ENCODE assay signal across 25 mouse cellular contexts in genomic region chr4:137684830-137685343, GRCm38 (mm10). TPM values are rescaled to one million over a fixed set of nuclear protein-coding genes. Genes with fewer than 3 reads are reported as not detected.
DNase-seq lines count a peak whose midpoint lies in the region; ATAC-seq and TF ChIP-seq lines count a peak whose summit lies in the region.
"Had no signal": no experiment of that assay in that cellular context is flagged by ENCODE, and none has a peak within 500 bp of the region (broad histone marks: within the 10 kb centered on the region; RNA-seq: fewer than 3 reads in every experiment).

No protein-coding gene starts in this region.

- peak; percentile 11 for DNase-seq in 416B (ENCODE audit: low read depth)
- no peak for DNase-seq in CH12.LX (ENCODE audit: extremely low read depth)
- DNase-seq in urinary bladder, postnatal 10 days (ENCODE audit: low spot score): no peak
- DNase-seq in cerebellum, adult 11-12 months: no peak
- DNase-seq: adrenal gland, adult 8-10 months; cerebellum, adult 9-10 months; gastrocnemius, postnatal 25 days; kidney, adult 18-20 months; liver; lung, adult 2 months; right cerebral cortex, adult 18-20 months; spleen, adult 18-20 months; thymus, adult 2 months; thymus, postnatal 36 days had no signal

- dilution Hi-C loops in CH12.LX (cut with MboI; ENCODE audit: extremely low pct_ligation_motif_present, extremely low pct_unique_long_range_greater_than_20kb, low sequenced_read_pairs): no loop called here

- ATAC-seq in intestine, embryonic 16.5 days: 0 out of 2 replicates have a peak, but pooled peaks have one; percentile 12
- ATAC-seq in intestine, embryonic 15.5 days: no peak
- peak; percentile 39; the same call in 1 of the 2 replicates for ATAC-seq in intestine, postnatal 0 days
- ATAC-seq: forebrain, embryonic 13.5 days; hindbrain, embryonic 16.5 days; midbrain, embryonic 15.5 days had no signal

- no peaks in the 10 kb centered on the region for H3K79me2 ChIP-seq in CH12.LX (replicated peaks; ENCODE audit: control insufficient read depth, extremely low read depth, insufficient read depth, poor library complexity, severe bottlenecking)

- no peak overlapping the region for H3K4me2 ChIP-seq in intestine, embryonic 16.5 days (ENCODE audit: low read depth, low read length)
- no peak overlapping the region for H3K4me2 ChIP-seq in intestine, embryonic 15.5 days (replicated peaks)
- no peak overlapping the region for H3K4me2 ChIP-seq in CH12.LX (ENCODE audit: insufficient read depth, low read depth, poor library complexity, severe bottlenecking)
- H3K4me2 ChIP-seq in intestine, postnatal 0 days (replicated peaks; ENCODE audit: low read depth): no peak overlapping the region
- H3K4me2 ChIP-seq: embryonic facial prominence, embryonic 15.5 days; forebrain, embryonic 13.5 days; heart, embryonic 12.5 days; midbrain, embryonic 15.5 days had no signal

- H3K36me3 ChIP-seq in intestine, embryonic 16.5 days (ENCODE audit: control insufficient read depth, insufficient read depth, low read length): no peaks in the 10 kb centered on the region
- H3K36me3 ChIP-seq in intestine, embryonic 15.5 days: no peaks in the 10 kb centered on the region
- H3K36me3 ChIP-seq in CH12.LX (replicated peaks in 1 of 2; ENCODE audit: control insufficient read depth in 1 of 2, insufficient read depth in 1 of 2, low read length in 1 of 2): no peaks in the 10 kb centered on the region
- no peaks in the 10 kb centered on the region for H3K36me3 ChIP-seq in intestine, postnatal 0 days (ENCODE audit: control insufficient read depth, insufficient read depth)
- H3K36me3 ChIP-seq: embryonic facial prominence, embryonic 15.5 days; heart, embryonic 12.5 days; hindbrain, embryonic 10.5 days; midbrain, embryonic 10.5 days; midbrain, embryonic 15.5 days had no signal

- no peak overlapping the region for H3K27ac ChIP-seq in intestine, embryonic 16.5 days (ENCODE audit: low read length)
- no peak overlapping the region for H3K27ac ChIP-seq in intestine, embryonic 15.5 days
- no peak overlapping the region for H3K27ac ChIP-seq in CH12.LX (ENCODE audit: insufficient read depth, low read depth)
- no peak overlapping the region for H3K27ac ChIP-seq in intestine, postnatal 0 days (ENCODE audit: low read depth, low read length)
- H3K27ac ChIP-seq: embryonic facial prominence, embryonic 15.5 days; forebrain, embryonic 13.5 days; hindbrain, embryonic 10.5 days; liver, embryonic 14.5 days; midbrain, embryonic 10.5 days; midbrain, embryonic 15.5 days had no signal

- TF ChIP-seq RAD21 in CH12.LX (IDR thresholded peaks at IDR 0.05; ENCODE audit: low read depth, low read length): no peak

- no peaks in the 10 kb centered on the region for H3K9me3 ChIP-seq in intestine, embryonic 16.5 days (ENCODE audit: control insufficient read depth, low read length)
- no peaks in the 10 kb centered on the region for H3K9me3 ChIP-seq in intestine, embryonic 15.5 days
- H3K9me3 ChIP-seq in CH12.LX (replicated peaks; ENCODE audit: low read length): peaks cover 6% of the 10 kb centered on the region
- H3K9me3 ChIP-seq in intestine, postnatal 0 days (ENCODE audit: control insufficient read depth): no peaks in the 10 kb centered on the region
- H3K9me3 ChIP-seq: embryonic facial prominence, embryonic 15.5 days; forebrain, embryonic 13.5 days; heart, embryonic 12.5 days; hindbrain, embryonic 10.5 days; midbrain, embryonic 10.5 days; midbrain, embryonic 15.5 days had no signal

- WGBS in intestine, embryonic 16.5 days: 24% methylated on average over 9 of the region's 9 CpGs
- WGBS in intestine, embryonic 15.5 days: 21% methylated on average over 9 of the region's 9 CpGs
- 28% methylated on average over 9 of the region's 9 CpGs for WGBS in intestine, postnatal 0 days

- in situ Hi-C loops in CH12.LX (cut with MboI; ENCODE audit: low pct_ligation_motif_present, low pct_unique_long_range_greater_than_20kb, low sequenced_read_pairs): loop anchor here (5.0 kb wide), 1 partner anchor 32 kb away; no protein-coding TSS in a partner anchor

- TF ChIP-seq POLR2A in CH12.LX (IDR thresholded peaks at IDR 0.05; ENCODE audit: low read depth, low read length): no peak

- peaks cover 6% of the 10 kb centered on the region for H3K4me1 ChIP-seq in intestine, embryonic 16.5 days (ENCODE audit: control insufficient read depth, insufficient read depth, low read length)
- H3K4me1 ChIP-seq in intestine, embryonic 15.5 days (replicated peaks): peaks cover 18% of the 10 kb centered on the region
- H3K4me1 ChIP-seq in CH12.LX (ENCODE audit: control insufficient read depth in 1 of 2, insufficient read depth in 2 of 2): peaks cover 0 to 6% of the 10 kb centered on the region in 2 experiments; a peak in 2 of 4 replicates
- H3K4me1 ChIP-seq in intestine, postnatal 0 days (replicated peaks; ENCODE audit: control insufficient read depth, insufficient read depth, low read length): no peaks in the 10 kb centered on the region

- TF ChIP-seq EP300 in CH12.LX (IDR thresholded peaks at IDR 0.05; ENCODE audit: low read length): no peak

- no peak overlapping the region for H3K4me3 ChIP-seq in intestine, embryonic 16.5 days (ENCODE audit: low read length)
- H3K4me3 ChIP-seq in intestine, embryonic 15.5 days (replicated peaks): no peak overlapping the region
- no peak overlapping the region for H3K4me3 ChIP-seq in CH12.LX (replicated peaks in 1 of 3; ENCODE audit: low read depth in 2 of 3, low read length in 2 of 3, poor library complexity in 1 of 3)
- no peak overlapping the region for H3K4me3 ChIP-seq in intestine, postnatal 0 days (ENCODE audit: low read depth, low read length)
- H3K4me3 ChIP-seq: embryonic facial prominence, embryonic 15.5 days; forebrain, embryonic 13.5 days; heart, embryonic 12.5 days; hindbrain, embryonic 10.5 days; midbrain, embryonic 10.5 days; midbrain, embryonic 15.5 days had no signal

- peaks cover 32% of the 10 kb centered on the region for H3K27me3 ChIP-seq in intestine, embryonic 16.5 days (replicated peaks; ENCODE audit: control insufficient read depth, insufficient read depth, low read length)
- peaks cover 31% of the 10 kb centered on the region for H3K27me3 ChIP-seq in intestine, embryonic 15.5 days (replicated peaks)
- peaks cover 90% of the 10 kb centered on the region for H3K27me3 ChIP-seq in CH12.LX (replicated peaks)
- H3K27me3 ChIP-seq in intestine, postnatal 0 days (replicated peaks; ENCODE audit: control insufficient read depth, insufficient read depth, low read length): peaks cover 22% of the 10 kb centered on the region

- no peak overlapping the region for H3K9ac ChIP-seq in intestine, embryonic 16.5 days (ENCODE audit: low read depth, low read length)
- no peak overlapping the region for H3K9ac ChIP-seq in intestine, embryonic 15.5 days
- H3K9ac ChIP-seq in CH12.LX (ENCODE audit: insufficient read depth, low read depth): no peak overlapping the region
- H3K9ac ChIP-seq in intestine, postnatal 0 days (ENCODE audit: low read depth, low read length): no peak overlapping the region
- H3K9ac ChIP-seq: embryonic facial prominence, embryonic 15.5 days; forebrain, embryonic 13.5 days; heart, embryonic 12.5 days; liver, embryonic 14.5 days; midbrain, embryonic 15.5 days had no signal

- no peak for TF ChIP-seq CTCF in CH12.LX (conservative IDR thresholded peaks at IDR 0.05 in 1 of 2, IDR thresholded peaks at IDR 0.05 in 1 of 2; ENCODE audit: low read depth in 2 of 2, low read length in 2 of 2)
- TF ChIP-seq CTCF in intestine, postnatal 0 days (IDR thresholded peaks at IDR 0.05; ENCODE audit: low read depth): no peak

TF ChIP-seq in CH12.LX, 34 proteins besides CTCF, POLR2A, EP300 and RAD21:
- TF ChIP-seq MAZ (IDR thresholded peaks at IDR 0.05; ENCODE audit: low read depth, low read length) (no peak), BHLHE40 (IDR thresholded peaks at IDR 0.05; ENCODE audit: low read depth, low read length) (no peak), SIN3A (IDR thresholded peaks at IDR 0.05; ENCODE audit: low read length) (0 out of 2 replicates have a peak, but pooled peaks have one; percentile 33)

RNA-seq across cellular contexts. Expression of gene Rap1gap, which starts 20.4 kb away (rescaled TPM):
- polyA plus RNA-seq in intestine, embryonic 16.5 days (2015; fragmentation: Nextera tagmentation; extraction: Ambion mirVana): 26.9 and 30.9 TPM in 2 replicates
- 22.7 and 47.2 TPM in 2 replicates for polyA plus RNA-seq in intestine, embryonic 15.5 days (2015; fragmentation: Nextera tagmentation; extraction: Ambion mirVana)
- total RNA-seq in CH12.LX (2012; rRNA removed) (5.1 and 5.8 TPM in 2 replicates), CH12.LX (2014; rRNA removed) (2.4 and 3.0 TPM in 2 replicates)
- polyA plus RNA-seq in CH12.LX (2012; ENCODE audit: insufficient read length, low read depth): 9.2 and 11.1 TPM in 2 replicates
- 8.9 and 9.1 TPM in 2 replicates for polyA plus RNA-seq in intestine, postnatal 0 days (2015; fragmentation: Nextera tagmentation; extraction: Ambion mirVana)
